Mouse (Mus musculus) forebrain, embryonic 10.5 days (tissue): Measurements from ENCODE around the gene Gpatch1. TPM values are rescaled to one million over a fixed set of nuclear protein-coding genes. Genes with fewer than 3 reads are reported as not detected.
A peak's percentile ranks its signal among the peaks of the same experiment; 100 is the strongest.
"Not testable (repeated sequence)": the region's sequence is repeated elsewhere in the genome, so short reads cannot be mapped to it uniquely, and the experiment has no call there.

Experiments
- DNase-seq: peaks from one replicate; pipeline ENCODE4 v3.0.0-alpha.2; 2017; ENCODE audit warnings: low spot score; ENCODE audit errors: extremely low spot score
- H3K27ac ChIP-seq: fragments of 300-500 bp; sonication (generic); 2 replicates; pipeline ENCODE4 v1.5.1; 2016; ENCODE audit warnings: mild to moderate bottlenecking
- H3K27me3 ChIP-seq: fragments of 300-500 bp; sonication (generic); 2 replicates; pipeline ENCODE4 v1.6.1; 2016; ENCODE audit warnings: mild to moderate bottlenecking; ENCODE audit not compliant: poor library complexity, severe bottlenecking
- H3K36me3 ChIP-seq: fragments of 300-500 bp; sonication (generic); replicated peaks from 2 replicates; pipeline ENCODE4 v1.6.1; 2016; ENCODE audit warnings: mild to moderate bottlenecking, moderate library complexity
- H3K4me1 ChIP-seq: fragments of 300-500 bp; sonication (generic); 2 replicates; pipeline ENCODE4 v1.6.1; 2016
- H3K4me3 ChIP-seq: fragments of 300-500 bp; sonication (generic); 2 replicates; pipeline ENCODE4 v1.5.1; 2016; ENCODE audit warnings: mild to moderate bottlenecking, moderate library complexity
- H3K9me3 ChIP-seq: fragments of 300-500 bp; sonication (generic); 2 replicates; pipeline ENCODE4 v1.6.1; 2016; ENCODE audit warnings: mild to moderate bottlenecking, moderate library complexity
- WGBS: fragments of 180-500 bp; shearing (Covaris S2); methylation state at CpG from one replicate; pipeline ENCODE4 v1.1.7; 2016; 5-methylcytosine and 5-hydroxymethylcytosine counted together
- polyA plus RNA-seq: library from polyadenylated mRNA; unstranded; fragments of >200 nt; fragmentation: Nextera tagmentation; extraction: Ambion mirVana; gene quantifications from 2 replicates; pipeline ENCODE4 v1.2.1, GENCODE M21; 2016

The Gpatch1 gene
- polyA plus RNA-seq, 1 experiment from 2014 or later, result 17.9 TPM

- no peaks in the 10 kb centered on the region for H3K4me1 ChIP-seq
- no peak overlapping the region for H3K27ac ChIP-seq
- H3K4me3 ChIP-seq, result no peak overlapping the region
- H3K27me3 ChIP-seq, result no peaks in the 10 kb centered on the region
- H3K36me3 ChIP-seq, result no peaks in the 10 kb centered on the region
- peaks cover 6% of the 10 kb centered on the region for H3K9me3 ChIP-seq
- 83% methylated on average over 15 of the region's 15 CpGs for WGBS
- DNase-seq, result no peak
Observed at GRCm38 (mm10) chr7:35263595-35264489, 54.4 kb downstream of the Gpatch1 start.

DNA sequence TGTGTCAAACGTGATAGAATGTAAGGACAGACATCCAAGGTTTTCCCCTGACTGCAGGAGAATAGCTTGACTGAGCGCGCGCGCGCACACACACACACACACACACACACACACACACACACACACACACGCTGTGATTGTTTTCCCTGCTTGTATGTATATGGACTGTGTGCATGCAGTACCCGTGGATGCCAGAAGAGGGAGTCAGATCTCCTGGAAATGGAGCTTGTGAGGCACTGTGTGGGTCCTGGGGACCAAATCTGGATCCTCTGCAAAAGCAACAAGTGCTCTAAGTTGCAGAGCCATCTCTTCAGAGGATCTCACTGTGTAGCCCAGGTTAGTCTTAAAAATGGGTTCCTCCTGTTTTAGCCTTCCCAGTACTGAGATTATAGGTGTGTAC is 58.9 kb downstream of the Gpatch1 start:
- Histone ChIP-seq H3K9me3 (peaks cover 6% of the 10 kb centered on the region; the same call in 1 of the 2 replicates), H3K27ac (no peak overlapping the region), H3K4me3 (no peak overlapping the region), H3K36me3 (no peaks in the 10 kb centered on the region), H3K4me1 (no peaks in the 10 kb centered on the region), H3K27me3 (no peaks in the 10 kb centered on the region)
- WGBS, result 84% methylated on average over 8 of the region's 8 CpGs
- no peak for DNase-seq

DNA sequence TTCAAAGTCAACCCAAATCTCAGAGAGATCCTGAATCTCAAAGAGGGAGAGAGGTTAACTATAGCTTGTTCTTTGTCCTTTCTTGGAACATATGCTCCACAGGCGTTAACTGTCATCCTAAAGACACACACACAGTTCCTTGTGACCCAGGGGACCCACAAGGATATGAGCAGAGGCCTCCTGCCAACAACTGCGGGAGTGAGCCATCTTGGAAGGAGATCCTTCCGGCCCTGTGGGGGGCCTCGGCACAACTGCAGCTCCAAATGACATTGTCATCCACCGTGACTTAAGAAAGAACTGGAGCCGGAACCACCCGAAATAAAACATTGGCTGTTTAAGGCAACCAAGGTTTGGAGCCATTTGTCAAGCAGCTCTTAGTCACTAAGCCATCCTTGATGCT is 59.9 kb downstream of the Gpatch1 start:
- 72% methylated on average over 7 of the region's 7 CpGs for WGBS
- H3K9me3 ChIP-seq, result peaks cover 6% of the 10 kb centered on the region; the same call in 1 of the 2 replicates
- no peaks in the 10 kb centered on the region for H3K27me3 ChIP-seq
- H3K36me3 ChIP-seq, result no peaks in the 10 kb centered on the region
- no peak overlapping the region for H3K27ac ChIP-seq
- no peaks in the 10 kb centered on the region for H3K4me1 ChIP-seq
- H3K4me3 ChIP-seq, result no peak overlapping the region
- no peak for DNase-seq

GRCm38 (mm10) chr7:35252041-35252558 is 66.1 kb downstream of the Gpatch1 start:
- Histone ChIP-seq H3K27ac (peak overlapping the region; percentile 51; the same call in 1 of the 2 replicates), H3K4me3 (peak overlapping the region; percentile 44), H3K27me3 (no peaks in the 10 kb centered on the region), H3K4me1 (peaks cover 7% of the 10 kb centered on the region), H3K9me3 (no peaks in the 10 kb centered on the region), H3K36me3 (no peaks in the 10 kb centered on the region)
- WGBS, result 13% methylated on average over 13 of the region's 13 CpGs
- peak; percentile 42 for DNase-seq

DNA sequence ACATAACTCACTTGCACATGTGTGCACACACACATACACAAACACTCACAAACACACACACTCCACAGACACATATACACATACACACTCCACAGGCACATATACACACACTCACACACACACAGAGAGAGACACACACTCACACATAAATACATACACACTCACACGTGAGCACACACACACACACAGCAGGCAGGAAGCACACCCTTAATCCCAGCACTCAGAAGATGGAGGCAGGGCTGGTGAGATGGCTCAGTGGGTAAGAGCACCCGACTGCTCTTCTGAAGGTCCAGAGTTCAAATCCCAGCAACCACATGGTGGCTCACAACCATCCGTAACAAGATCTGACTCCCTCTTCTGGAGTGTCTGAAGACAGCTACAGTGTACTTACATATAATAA is 80.3 kb downstream of the Gpatch1 start:
- H3K27ac ChIP-seq, H3K36me3 ChIP-seq, DNase-seq, H3K9me3 ChIP-seq, H3K27me3 ChIP-seq, H3K4me3 ChIP-seq: not testable (repeated sequence)
- peaks cover 20% of the 10 kb centered on the region for H3K4me1 ChIP-seq
- 84% methylated on average over 3 of the region's 3 CpGs for WGBS

- peak; percentile 75 for DNase-seq
- H3K27me3 ChIP-seq, result no peaks in the 10 kb centered on the region
- WGBS, result 16% methylated on average over 9 of the region's 9 CpGs
- H3K4me1 ChIP-seq, result peaks cover 24% of the 10 kb centered on the region
- no peaks in the 10 kb centered on the region for H3K36me3 ChIP-seq
- peaks cover 9% of the 10 kb centered on the region; the same call in 1 of the 2 replicates for H3K9me3 ChIP-seq
- peak overlapping the region; percentile 66 for H3K4me3 ChIP-seq
- peak overlapping the region; percentile 91 for H3K27ac ChIP-seq
Observed at GRCm38 (mm10) chr7:35235308-35235707, 82.9 kb downstream of the Gpatch1 start.

GRCm38 (mm10) chr7:35234361-35235245 is 83.6 kb downstream of the Gpatch1 start:
- Histone ChIP-seq H3K36me3 (no peaks in the 10 kb centered on the region), H3K9me3 (peaks cover 9% of the 10 kb centered on the region; the same call in 1 of the 2 replicates), H3K4me3 (peak overlapping the region; percentile 66), H3K27ac (peak overlapping the region; percentile 91), H3K27me3 (no peaks in the 10 kb centered on the region), H3K4me1 (peaks cover 24% of the 10 kb centered on the region)
- peak; percentile 100 for DNase-seq
- under 1% methylated on average over 45 of the region's 45 CpGs for WGBS

GRCm38 (mm10) chr7:35233861-35234260 is 84.4 kb downstream of the Gpatch1 start:
- Histone ChIP-seq H3K4me1 (peaks cover 24% of the 10 kb centered on the region), H3K4me3 (peak overlapping the region; percentile 66), H3K36me3 (no peaks in the 10 kb centered on the region), H3K27ac (peak overlapping the region; percentile 90), H3K27me3 (no peaks in the 10 kb centered on the region), H3K9me3 (peaks cover 9% of the 10 kb centered on the region; the same call in 1 of the 2 replicates)
- no peak for DNase-seq
- WGBS, result 44% methylated on average over 12 of the region's 12 CpGs

DNA sequence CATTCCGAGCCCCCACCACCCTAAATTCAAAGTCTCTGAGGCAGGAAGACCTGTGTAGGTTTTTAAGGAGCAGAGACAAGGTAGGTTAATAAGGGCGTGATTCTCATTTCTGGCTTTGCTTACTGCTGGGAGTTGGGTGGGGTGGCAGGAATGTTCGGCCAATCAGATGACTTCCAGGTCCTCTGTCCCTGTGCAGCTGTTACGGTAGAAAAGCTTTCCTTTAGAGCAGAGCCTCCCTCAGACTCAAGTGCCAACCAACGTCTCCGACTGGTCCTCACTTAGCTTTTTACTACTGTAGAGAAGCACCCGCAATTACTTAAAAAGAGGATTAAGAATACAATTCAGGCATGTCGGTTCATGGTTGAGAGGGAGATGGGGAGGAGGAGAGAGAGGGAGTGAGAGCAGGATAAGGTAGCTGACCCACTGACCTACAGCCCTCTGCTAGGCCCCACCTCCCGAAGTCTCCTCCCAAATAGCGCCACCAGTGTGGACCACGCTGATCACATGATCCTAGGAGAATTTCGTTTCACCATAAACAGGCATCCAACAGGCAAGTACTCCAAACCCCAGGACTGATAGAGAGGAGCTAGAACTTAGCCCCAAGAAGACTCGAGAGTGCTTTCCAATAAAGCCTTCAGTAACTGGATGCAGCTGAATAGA is 85.3 kb downstream of the Gpatch1 start:
- H3K36me3 ChIP-seq, result no peaks in the 10 kb centered on the region
- 28% methylated on average over 13 of the region's 13 CpGs for WGBS
- no peak overlapping the region for H3K27ac ChIP-seq
- peaks cover 9% of the 10 kb centered on the region; the same call in 1 of the 2 replicates for H3K9me3 ChIP-seq
- no peaks in the 10 kb centered on the region for H3K27me3 ChIP-seq
- DNase-seq, result no peak
- no peak overlapping the region; the same call in 1 of the 2 replicates for H3K4me3 ChIP-seq
- peaks cover 24% of the 10 kb centered on the region for H3K4me1 ChIP-seq

- no peaks in the 10 kb centered on the region for H3K36me3 ChIP-seq
Observed at GRCm38 (mm10) chr7:35230333-35230732, 87.9 kb downstream of the Gpatch1 start.

More at GRCm38 (mm10) chr7:35230333-35230732, 87.9 kb downstream of the Gpatch1 start:
- WGBS, result 75% methylated on average over 3 of the region's 3 CpGs
- H3K4me3 ChIP-seq, result no peak overlapping the region
- H3K27ac ChIP-seq, result no peak overlapping the region
- peaks cover 18% of the 10 kb centered on the region for H3K4me1 ChIP-seq
- DNase-seq, result no peak
- peaks cover 9% of the 10 kb centered on the region; the same call in 1 of the 2 replicates for H3K9me3 ChIP-seq
- H3K27me3 ChIP-seq, result no peaks in the 10 kb centered on the region
